Mouse (Mus musculus) neural tube, embryonic 15.5 days (tissue): Measurements from ENCODE around the gene Mafg. TPM values are rescaled to one million over a fixed set of nuclear protein-coding genes. Genes with fewer than 3 reads are reported as not detected.
A peak's percentile ranks its signal among the peaks of the same experiment; 100 is the strongest.

Source experiments
- ATAC-seq: fragments of 200-750 bp; cut with Nextera tagmentation; 2 replicates; pipeline ENCODE4 v1.8.0; 2017; ENCODE audit warnings: mild to moderate bottlenecking, moderate TSS enrichment, moderate library complexity; ENCODE audit not compliant: low FRiP score
- H3K27ac ChIP-seq: fragments of 300-500 bp; sonication (generic); replicated peaks from 2 replicates; pipeline ENCODE4 v1.5.1; 2015; ENCODE audit warnings: mild to moderate bottlenecking, inconsistent platforms
- H3K27me3 ChIP-seq: fragments of 300-500 bp; sonication (generic); replicated peaks from 2 replicates; pipeline ENCODE4 v1.6.1; 2015; ENCODE audit warnings: inconsistent platforms
- H3K36me3 ChIP-seq: fragments of 300-500 bp; sonication (generic); 2 replicates; pipeline ENCODE4 v1.6.1; 2015; ENCODE audit warnings: inconsistent platforms
- H3K4me1 ChIP-seq: fragments of 300-500 bp; sonication (generic); 2 replicates; pipeline ENCODE4 v1.6.1; 2015; ENCODE audit warnings: inconsistent platforms
- H3K4me2 ChIP-seq: fragments of 300-500 bp; sonication (generic); 2 replicates; pipeline ENCODE4 v1.6.1; 2015; ENCODE audit warnings: inconsistent platforms, mild to moderate bottlenecking, moderate library complexity
- H3K4me3 ChIP-seq: fragments of 300-500 bp; sonication (generic); replicated peaks from 2 replicates; pipeline ENCODE4 v1.5.1; 2015; ENCODE audit warnings: mild to moderate bottlenecking, inconsistent platforms
- H3K9ac ChIP-seq: fragments of 300-500 bp; sonication (generic); replicated peaks from 2 replicates; pipeline ENCODE4 v1.6.1; 2015; ENCODE audit warnings: mild to moderate bottlenecking, inconsistent platforms
- H3K9me3 ChIP-seq: fragments of 300-500 bp; sonication (generic); replicated peaks from 2 replicates; pipeline ENCODE4 v1.6.1; 2016; ENCODE audit warnings: inconsistent platforms
- WGBS: fragments of 180-500 bp; shearing (Covaris S2); methylation state at CpG from one replicate; pipeline ENCODE4 v1.1.7; 2015; ENCODE audit warnings: mixed read lengths; 5-methylcytosine and 5-hydroxymethylcytosine counted together
- polyA plus RNA-seq: library from polyadenylated mRNA; unstranded; fragments of >200 nt; fragmentation: Nextera tagmentation; extraction: Ambion mirVana; gene quantifications from 2 replicates; pipeline ENCODE4 v1.2.1, GENCODE M21; 2015

Gene Mafg
- polyA plus RNA-seq, 1 experiment from 2014 or later, result 41.0 TPM

GRCm38 (mm10) chr11:120617519-120618112, 15.8 kb downstream of the Mafg start, which contains the start of gene Pcyt2:
Pcyt2 (minus strand) TSS chr11:120617936.
- ATAC-seq, result peak; percentile 97
- Histone ChIP-seq H3K27ac (peak within 1 kb of the TSS; percentile 93), H3K4me1 (peaks cover 27% of the 10 kb centered on the region), H3K9me3 (no peaks in the 10 kb centered on the region), H3K4me2 (peak within 1 kb of the TSS; percentile 82), H3K9ac (peak within 1 kb of the TSS; percentile 85), H3K36me3 (peaks cover 59% of the 10 kb centered on the region), H3K4me3 (peak within 1 kb of the TSS; percentile 92), H3K27me3 (no peaks in the 10 kb centered on the region)
- WGBS, result under 1% methylated on average over 56 of the region's 56 CpGs

GRCm38 (mm10) chr11:120616617-120617294, 16.6 kb downstream of the Mafg start:
- Histone ChIP-seq H3K4me2 (peak overlapping the region; percentile 82), H3K4me1 (peaks cover 27% of the 10 kb centered on the region), H3K27ac (peak overlapping the region; percentile 93), H3K27me3 (no peaks in the 10 kb centered on the region), H3K9me3 (no peaks in the 10 kb centered on the region), H3K36me3 (peaks cover 60% of the 10 kb centered on the region), H3K9ac (peak overlapping the region; percentile 85), H3K4me3 (peak overlapping the region; percentile 92)
- WGBS, result 48% methylated on average over 4 of the region's 4 CpGs
- no peak for ATAC-seq

GRCm38 (mm10) chr11:120615606-120616203, 17.7 kb downstream of the Mafg start:
- Histone ChIP-seq H3K36me3 (peaks cover 61% of the 10 kb centered on the region), H3K4me1 (peaks cover 27% of the 10 kb centered on the region), H3K9me3 (no peaks in the 10 kb centered on the region), H3K9ac (no peak overlapping the region), H3K27me3 (no peaks in the 10 kb centered on the region), H3K4me2 (peak overlapping the region; percentile 82), H3K4me3 (no peak overlapping the region), H3K27ac (no peak overlapping the region)
- WGBS, result 92% methylated on average over 11 of the region's 11 CpGs
- no peak for ATAC-seq

- Histone ChIP-seq H3K9ac (no peak overlapping the region), H3K27ac (no peak overlapping the region), H3K9me3 (no peaks in the 10 kb centered on the region), H3K27me3 (no peaks in the 10 kb centered on the region), H3K4me1 (peaks cover 27% of the 10 kb centered on the region), H3K36me3 (peaks cover 61% of the 10 kb centered on the region), H3K4me2 (no peak overlapping the region), H3K4me3 (no peak overlapping the region)
- no peak for ATAC-seq
- WGBS, result 98% methylated on average over 6 of the region's 6 CpGs
Observed at GRCm38 (mm10) chr11:120615167-120615566, 18.2 kb downstream of the Mafg start.

- Histone ChIP-seq H3K4me2 (no peak overlapping the region), H3K9me3 (no peaks in the 10 kb centered on the region), H3K4me1 (peaks cover 31% of the 10 kb centered on the region), H3K27me3 (peaks cover 3% of the 10 kb centered on the region; the same call in 1 of the 2 replicates), H3K9ac (no peak overlapping the region), H3K4me3 (no peak overlapping the region), H3K36me3 (peaks cover 58% of the 10 kb centered on the region), H3K27ac (no peak overlapping the region)
- no peak for ATAC-seq
- WGBS, result 64% methylated on average over 8 of the region's 8 CpGs
Observed at GRCm38 (mm10) chr11:120613976-120614375, 19.4 kb downstream of the Mafg start.

- no peak overlapping the region for H3K4me2 ChIP-seq
- H3K27me3 ChIP-seq, result peaks cover 3% of the 10 kb centered on the region; the same call in 1 of the 2 replicates
- 87% methylated on average over 10 of the region's 10 CpGs for WGBS
- H3K4me3 ChIP-seq, result no peak overlapping the region
- no peak for ATAC-seq
- H3K4me1 ChIP-seq, result peaks cover 35% of the 10 kb centered on the region
- no peak overlapping the region for H3K27ac ChIP-seq
- no peak overlapping the region for H3K9ac ChIP-seq
- H3K36me3 ChIP-seq, result peaks cover 54% of the 10 kb centered on the region
- no peaks in the 10 kb centered on the region for H3K9me3 ChIP-seq
Observed at GRCm38 (mm10) chr11:120613481-120613972, 19.9 kb downstream of the Mafg start.

- H3K4me2 ChIP-seq, result no peak overlapping the region
- no peak overlapping the region for H3K9ac ChIP-seq
- peaks cover 3% of the 10 kb centered on the region; the same call in 1 of the 2 replicates for H3K27me3 ChIP-seq
- no peak overlapping the region for H3K4me3 ChIP-seq
- 54% methylated on average over 6 of the region's 6 CpGs for WGBS
- H3K27ac ChIP-seq, result no peak overlapping the region
- peaks cover 35% of the 10 kb centered on the region for H3K4me1 ChIP-seq
- no peak for ATAC-seq
- peaks cover 49% of the 10 kb centered on the region for H3K36me3 ChIP-seq
- no peaks in the 10 kb centered on the region for H3K9me3 ChIP-seq
Observed at GRCm38 (mm10) chr11:120612763-120613162, 20.6 kb downstream of the Mafg start.

GRCm38 (mm10) chr11:120610477-120611046, 22.8 kb downstream of the Mafg start:
- peaks cover 3% of the 10 kb centered on the region; the same call in 1 of the 2 replicates for H3K27me3 ChIP-seq
- H3K4me1 ChIP-seq, result peaks cover 20% of the 10 kb centered on the region
- H3K9me3 ChIP-seq, result no peaks in the 10 kb centered on the region
- H3K4me2 ChIP-seq, result no peak overlapping the region
- WGBS, result 81% methylated on average over 9 of the region's 9 CpGs
- no peak overlapping the region for H3K27ac ChIP-seq
- H3K9ac ChIP-seq, result no peak overlapping the region
- ATAC-seq, result no peak
- no peak overlapping the region for H3K4me3 ChIP-seq
- H3K36me3 ChIP-seq, result peaks cover 62% of the 10 kb centered on the region

GRCm38 (mm10) chr11:120609250-120609649, 24.1 kb downstream of the Mafg start:
- peaks cover 3% of the 10 kb centered on the region; the same call in 1 of the 2 replicates for H3K27me3 ChIP-seq
- H3K27ac ChIP-seq, result no peak overlapping the region
- peaks cover 71% of the 10 kb centered on the region for H3K36me3 ChIP-seq
- no peak overlapping the region for H3K9ac ChIP-seq
- H3K9me3 ChIP-seq, result no peaks in the 10 kb centered on the region
- H3K4me2 ChIP-seq, result 0 out of 2 replicates have a peak overlapping the region, but pooled peaks have one; percentile 56
- ATAC-seq, result no peak
- H3K4me3 ChIP-seq, result no peak overlapping the region
- peaks cover 12% of the 10 kb centered on the region for H3K4me1 ChIP-seq
- WGBS, result 36% methylated on average over 8 of the region's 8 CpGs

GRCm38 (mm10) chr11:120608241-120609034, 25.0 kb downstream of the Mafg start, which contains the start of gene Npb:
Npb (plus strand) TSS chr11:120608477.
- peak within 1 kb of the TSS; percentile 42; the same call in 1 of the 2 replicates for H3K9ac ChIP-seq
- H3K27me3 ChIP-seq, result peaks cover 3% of the 10 kb centered on the region; the same call in 1 of the 2 replicates
- H3K4me3 ChIP-seq, result peak within 1 kb of the TSS; percentile 24
- no peak within 1 kb of the TSS for H3K27ac ChIP-seq
- WGBS, result 5% methylated on average over 45 of the region's 45 CpGs
- peak within 1 kb of the TSS; percentile 56 for H3K4me2 ChIP-seq
- peaks cover 71% of the 10 kb centered on the region for H3K36me3 ChIP-seq
- peaks cover 12% of the 10 kb centered on the region for H3K4me1 ChIP-seq
- H3K9me3 ChIP-seq, result no peaks in the 10 kb centered on the region
- no peak for ATAC-seq

GRCm38 (mm10) chr11:120606764-120607163, 26.6 kb downstream of the Mafg start:
- peaks cover 12% of the 10 kb centered on the region for H3K4me1 ChIP-seq
- H3K9ac ChIP-seq, result no peak overlapping the region
- no peak overlapping the region for H3K4me3 ChIP-seq
- H3K9me3 ChIP-seq, result no peaks in the 10 kb centered on the region
- H3K4me2 ChIP-seq, result no peak overlapping the region
- 75% methylated on average over 4 of the region's 4 CpGs for WGBS
- no peak for ATAC-seq
- peaks cover 3% of the 10 kb centered on the region; the same call in 1 of the 2 replicates for H3K27me3 ChIP-seq
- no peak overlapping the region for H3K27ac ChIP-seq
- H3K36me3 ChIP-seq, result peaks cover 70% of the 10 kb centered on the region
